Mouse (Mus musculus) ES-E14 (cell line): ENCODE measurements around the gene Epb42.

Experiments
- CHD2 ChIP-seq: IDR thresholded peaks from 2 replicates; pipeline ENCODE4 v1.6.1; 2014; ENCODE audit warnings: mild to moderate bottlenecking, low read depth, low read length, inconsistent platforms
- MAFK ChIP-seq: IDR thresholded peaks from 2 replicates; pipeline ENCODE4 v1.6.1; 2014; ENCODE audit warnings: mild to moderate bottlenecking, low read depth, low read length, inconsistent platforms; ENCODE audit not compliant: insufficient read depth
- ZNF384 ChIP-seq: IDR thresholded peaks from 2 replicates; pipeline ENCODE4 v1.6.1; 2012; ENCODE audit warnings: low read depth, low read length, inconsistent platforms

DNA sequence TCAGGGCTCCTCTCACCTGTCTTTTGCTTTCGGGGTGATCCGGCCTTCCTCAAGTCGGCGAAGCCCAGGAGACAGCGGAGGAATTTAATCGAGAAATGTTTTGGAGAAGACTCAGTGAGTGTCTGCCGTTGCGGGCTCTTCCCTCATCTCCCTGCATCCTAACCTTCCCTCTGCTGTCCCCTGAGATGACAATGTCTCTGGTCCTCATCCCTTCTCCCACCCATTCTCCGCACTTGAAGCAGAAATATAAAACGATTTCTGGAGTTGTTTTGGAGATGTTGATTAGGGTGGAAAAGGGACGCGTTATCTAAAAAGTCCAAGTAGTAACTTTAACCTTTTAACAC is 28.2 kb downstream of the Epb42 start:
- TF ChIP-seq CHD2 (no peak), MAFK (no peak), ZNF384 (no peak)
